Comparison of ENCODE assay signal across 1 mouse cellular context in the genomic region with DNA sequence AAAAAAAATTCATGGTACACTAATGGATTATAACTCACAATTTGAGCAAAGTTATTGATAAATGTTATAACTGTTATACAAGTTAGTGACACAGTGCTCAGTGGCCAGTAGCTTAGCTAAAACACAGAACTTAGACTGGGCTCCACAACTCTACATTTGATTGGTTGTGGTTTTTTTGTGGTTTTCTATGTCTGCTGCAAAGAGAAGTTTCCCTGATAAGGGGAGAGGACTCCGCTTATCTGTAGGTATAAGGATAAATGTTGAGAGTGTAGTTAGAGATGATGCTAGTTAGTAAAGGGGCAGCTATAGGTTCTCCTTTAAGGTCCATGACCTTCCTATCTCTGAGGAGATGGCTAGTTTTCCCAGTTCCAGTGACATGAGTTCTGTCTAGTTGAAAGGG.
TF ChIP-seq lines count a peak whose summit lies in the region.

No protein-coding gene starts in this region.

TF ChIP-seq in MEL, 35 proteins besides CTCF, POLR2A, EP300 and RAD21:
- TF ChIP-seq SMC3 (IDR thresholded peaks at IDR 0.05; ENCODE audit: low read depth, low read length), result no peak
- TF ChIP-seq ETS1 (IDR thresholded peaks at IDR 0.05; ENCODE audit: low read depth, low read length), result peak; percentile 73; the same call in 1 of the 2 replicates
- TF ChIP-seq POLR2AphosphoS2 (IDR thresholded peaks at IDR 0.05; ENCODE audit: low read length), result no peak
- peak; percentile 97 for TF ChIP-seq GATA1 (IDR thresholded peaks at IDR 0.05; ENCODE audit: low read depth, low read length)
- no peak for TF ChIP-seq USF2 (IDR thresholded peaks at IDR 0.05; ENCODE audit: borderline replicate concordance in 1 of 2, insufficient read depth in 1 of 2, low read depth in 1 of 2, low read length in 2 of 2)
- peak; percentile 94 for TF ChIP-seq TCF12 (IDR thresholded peaks at IDR 0.05; ENCODE audit: low read depth, low read length)
- TF ChIP-seq TAL1 (IDR thresholded peaks at IDR 0.05; ENCODE audit: low read length), result peak; percentile 87
- TF ChIP-seq KAT2A (conservative IDR thresholded peaks at IDR 0.05; ENCODE audit: low read depth, low read length), result no peak
- TF ChIP-seq ZNF384 (IDR thresholded peaks at IDR 0.05; ENCODE audit: low read depth, low read length), result peak; percentile 56
- TF ChIP-seq ZKSCAN1 (IDR thresholded peaks at IDR 0.05; ENCODE audit: low read depth, low read length), result no peak
- peak; percentile 47; the same call in 1 of the 2 replicates for TF ChIP-seq BHLHE40 (IDR thresholded peaks at IDR 0.05; ENCODE audit: borderline replicate concordance, low read depth, low read length)
- TF ChIP-seq MYC (IDR thresholded peaks at IDR 0.05; ENCODE audit: low read depth, low read length), result no peak
- TF ChIP-seq JUND (IDR thresholded peaks at IDR 0.05; ENCODE audit: low read depth, low read length), result no peak
- TF ChIP-seq RCOR1 (IDR thresholded peaks at IDR 0.05; ENCODE audit: low read depth, low read length), result peak; percentile 97
- no peak for TF ChIP-seq CHD2 (IDR thresholded peaks at IDR 0.05; ENCODE audit: low read length)
- TF ChIP-seq GABPA (IDR thresholded peaks at IDR 0.05; ENCODE audit: low read depth, low read length), result no peak
- TF ChIP-seq MAFK (IDR thresholded peaks at IDR 0.05; ENCODE audit: borderline replicate concordance, low read depth, low read length), result peak; percentile 44; the same call in 1 of the 2 replicates
- no peak for TF ChIP-seq USF1 (IDR thresholded peaks at IDR 0.05; ENCODE audit: low read depth, low read length)
- TF ChIP-seq MAX (IDR thresholded peaks at IDR 0.05; ENCODE audit: low read length), result no peak
